Mouse (Mus musculus) kidney, embryonic 15.5 days (tissue): ENCODE results near the gene Ntpcr. TPM values are rescaled to one million over a fixed set of nuclear protein-coding genes. Genes with fewer than 3 reads are reported as not detected.

ENCODE experiments used
- ATAC-seq: fragments of 200-750 bp; cut with Nextera tagmentation; replicated peaks from 2 replicates; pipeline ENCODE4 v1.8.0; 2017; ENCODE audit warnings: moderate TSS enrichment; ENCODE audit not compliant: low FRiP score
- H3K27ac ChIP-seq: fragments of 300-500 bp; sonication (generic); 2 replicates; pipeline ENCODE4 v1.5.1; 2015; ENCODE audit warnings: mild to moderate bottlenecking, inconsistent platforms
- H3K27me3 ChIP-seq: fragments of 300-500 bp; sonication (generic); 2 replicates; pipeline ENCODE4 v1.6.1; 2015; ENCODE audit warnings: inconsistent platforms
- H3K36me3 ChIP-seq: fragments of 300-500 bp; sonication (generic); 2 replicates; pipeline ENCODE4 v1.6.1; 2015; ENCODE audit warnings: inconsistent platforms
- H3K4me1 ChIP-seq: fragments of 300-500 bp; sonication (generic); 2 replicates; pipeline ENCODE4 v1.6.1; 2015; ENCODE audit warnings: inconsistent platforms
- H3K4me2 ChIP-seq: fragments of 300-500 bp; sonication (generic); 2 replicates; pipeline ENCODE4 v1.6.1; 2015; ENCODE audit warnings: moderate library complexity, mild to moderate bottlenecking, inconsistent platforms
- H3K4me3 ChIP-seq: fragments of 300-500 bp; sonication (generic); replicated peaks from 2 replicates; pipeline ENCODE4 v1.5.1; 2015; ENCODE audit warnings: mild to moderate bottlenecking, inconsistent platforms
- H3K9ac ChIP-seq: fragments of 300-500 bp; sonication (generic); 2 replicates; pipeline ENCODE4 v1.6.1; 2015; ENCODE audit warnings: mild to moderate bottlenecking, inconsistent platforms
- H3K9me3 ChIP-seq: fragments of 300-500 bp; sonication (generic); replicated peaks from 2 replicates; pipeline ENCODE4 v1.6.1; 2016; ENCODE audit warnings: inconsistent platforms
- WGBS: fragments of 180-500 bp; shearing (Covaris S2); methylation state at CpG from one replicate; pipeline ENCODE4 v1.1.7; 2015; ENCODE audit warnings: mixed read lengths; 5-methylcytosine and 5-hydroxymethylcytosine counted together
- polyA plus RNA-seq: library from polyadenylated mRNA; unstranded; fragments of >200 nt; fragmentation: Nextera tagmentation; extraction: Ambion mirVana; gene quantifications from 2 replicates; pipeline ENCODE4 v1.2.1, GENCODE M21; 2015

Ntpcr gene
- polyA plus RNA-seq, 1 experiment from 2014 or later: 28.7 TPM

- Histone ChIP-seq H3K9me3 (no peaks in the 10 kb centered on the region), H3K4me2 (no peak overlapping the region), H3K36me3 (no peaks in the 10 kb centered on the region), H3K27ac (no peak overlapping the region), H3K9ac (no peak overlapping the region), H3K4me1 (peaks cover 13% of the 10 kb centered on the region), H3K4me3 (no peak overlapping the region), H3K27me3 (no peaks in the 10 kb centered on the region)
- 0 out of 2 replicates have a peak, but pooled peaks have one; percentile 36 for ATAC-seq
- 44% methylated on average over 15 of the region's 15 CpGs for WGBS
These were observed 26.8 kb upstream of the Ntpcr start for GRCm38 (mm10) chr8:125702868-125703473.

- H3K36me3 ChIP-seq: no peaks in the 10 kb centered on the region
These were observed 25.3 kb upstream of the Ntpcr start for GRCm38 (mm10) chr8:125704434-125704833.

GRCm38 (mm10) chr8:125705816-125706215 is 23.9 kb upstream of the Ntpcr start:
- 94% methylated on average over 7 of the region's 7 CpGs for WGBS
- no peak for ATAC-seq
- H3K27me3 ChIP-seq: no peaks in the 10 kb centered on the region

More at GRCm38 (mm10) chr8:125704434-125704833, 25.3 kb upstream of the Ntpcr start:
- no peak for ATAC-seq
- no peak overlapping the region for H3K4me3 ChIP-seq
- WGBS: 91% methylated on average over 6 of the region's 6 CpGs
- no peak overlapping the region for H3K9ac ChIP-seq
- H3K27me3 ChIP-seq: no peaks in the 10 kb centered on the region
- no peaks in the 10 kb centered on the region for H3K9me3 ChIP-seq
- no peak overlapping the region for H3K27ac ChIP-seq
- peaks cover 13% of the 10 kb centered on the region for H3K4me1 ChIP-seq
- H3K4me2 ChIP-seq: no peak overlapping the region

GRCm38 (mm10) chr8:125709171-125709570 is 20.6 kb upstream of the Ntpcr start:
- 79% methylated on average over 5 of the region's 5 CpGs for WGBS
- ATAC-seq: no peak

More at GRCm38 (mm10) chr8:125705816-125706215, 23.9 kb upstream of the Ntpcr start:
- no peak overlapping the region for H3K9ac ChIP-seq
- H3K9me3 ChIP-seq: no peaks in the 10 kb centered on the region
- no peak overlapping the region for H3K27ac ChIP-seq
- H3K4me3 ChIP-seq: no peak overlapping the region
- H3K4me2 ChIP-seq: no peak overlapping the region
- H3K4me1 ChIP-seq: peaks cover 13% of the 10 kb centered on the region
- no peaks in the 10 kb centered on the region for H3K36me3 ChIP-seq

DNA sequence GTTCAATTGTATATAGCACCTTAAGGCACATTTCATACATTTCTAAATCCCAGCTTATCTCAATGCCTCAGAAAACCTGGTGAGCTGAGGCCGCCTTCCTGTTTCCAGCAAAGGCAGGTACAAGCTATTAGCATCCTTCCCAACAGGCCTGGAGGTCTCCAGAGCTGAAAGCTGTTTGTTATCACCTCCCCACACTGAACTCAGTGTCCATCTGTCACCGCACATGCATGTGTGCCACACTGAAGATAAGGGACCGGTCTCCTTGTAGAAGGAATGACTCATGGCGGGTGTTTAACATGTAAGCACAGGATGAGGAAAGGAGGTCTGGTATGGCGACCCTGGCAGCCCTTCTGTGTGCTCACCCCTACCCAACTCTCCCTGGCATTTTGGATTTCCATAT is 18.2 kb upstream of the Ntpcr start:
- H3K4me2 ChIP-seq: no peak overlapping the region
- no peak overlapping the region for H3K27ac ChIP-seq
- no peaks in the 10 kb centered on the region for H3K36me3 ChIP-seq
- no peak overlapping the region for H3K9ac ChIP-seq
- 90% methylated on average over 5 of the region's 5 CpGs for whole genome bisulfite sequencing
- H3K4me1 ChIP-seq: peaks cover 6% of the 10 kb centered on the region; the same call in 1 of the 2 replicates
- no peaks in the 10 kb centered on the region for H3K9me3 ChIP-seq
- no peaks in the 10 kb centered on the region for H3K27me3 ChIP-seq
- no peak overlapping the region for H3K4me3 ChIP-seq
- ATAC-seq: no peak

More at GRCm38 (mm10) chr8:125709171-125709570, 20.6 kb upstream of the Ntpcr start:
- Histone ChIP-seq H3K4me2 (no peak overlapping the region), H3K27ac (no peak overlapping the region), H3K9ac (no peak overlapping the region), H3K4me1 (no peaks in the 10 kb centered on the region), H3K27me3 (no peaks in the 10 kb centered on the region), H3K36me3 (no peaks in the 10 kb centered on the region), H3K9me3 (no peaks in the 10 kb centered on the region), H3K4me3 (no peak overlapping the region)

GRCm38 (mm10) chr8:125716211-125716610 is 13.6 kb upstream of the Ntpcr start:
- peaks cover 23% of the 10 kb centered on the region for H3K4me1 ChIP-seq
- no peaks in the 10 kb centered on the region for H3K9me3 ChIP-seq
- H3K4me2 ChIP-seq: no peak overlapping the region
- no peaks in the 10 kb centered on the region for H3K27me3 ChIP-seq
- no peaks in the 10 kb centered on the region for H3K36me3 ChIP-seq
- WGBS: 37% methylated on average over 4 of the region's 4 CpGs
- ATAC-seq: no peak
- H3K4me3 ChIP-seq: no peak overlapping the region
- no peak overlapping the region for H3K9ac ChIP-seq
- H3K27ac ChIP-seq: 0 out of 2 replicates have a peak overlapping the region, but pooled peaks have one; percentile 5

DNA sequence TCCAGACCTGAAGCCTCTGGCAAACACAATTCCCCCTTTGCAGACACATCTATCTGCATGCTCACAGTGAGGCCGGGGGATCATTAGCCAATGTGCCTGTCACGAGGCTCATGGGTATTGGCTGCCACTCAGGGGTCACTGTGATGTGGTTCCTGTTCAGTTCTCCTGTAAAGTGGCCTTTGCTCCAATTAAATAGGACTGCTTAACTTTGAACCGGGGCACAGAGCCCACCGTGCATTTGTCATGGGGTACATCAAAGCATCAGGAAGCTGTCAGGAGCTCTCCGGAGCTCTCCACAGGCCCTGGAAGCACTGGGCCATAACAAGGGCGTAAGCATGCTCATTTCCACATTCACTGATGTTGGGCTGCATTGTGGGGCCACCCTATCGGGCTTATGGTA is 13.2 kb upstream of the Ntpcr start:
- Histone ChIP-seq H3K4me3 (no peak overlapping the region), H3K4me2 (no peak overlapping the region), H3K27me3 (no peaks in the 10 kb centered on the region), H3K4me1 (peaks cover 23% of the 10 kb centered on the region), H3K9me3 (no peaks in the 10 kb centered on the region), H3K9ac (no peak overlapping the region), H3K27ac (0 out of 2 replicates have a peak overlapping the region, but pooled peaks have one; percentile 5), H3K36me3 (no peaks in the 10 kb centered on the region)
- 14% methylated on average over 7 of the region's 7 CpGs for WGBS
- no peak for ATAC-seq

GRCm38 (mm10) chr8:125718914-125719313 is 10.8 kb upstream of the Ntpcr start:
- Histone ChIP-seq H3K27me3 (no peaks in the 10 kb centered on the region), H3K27ac (no peak overlapping the region), H3K9ac (no peak overlapping the region), H3K4me1 (peaks cover 37% of the 10 kb centered on the region), H3K36me3 (no peaks in the 10 kb centered on the region), H3K4me3 (no peak overlapping the region), H3K9me3 (no peaks in the 10 kb centered on the region), H3K4me2 (no peak overlapping the region)
- no peak for ATAC-seq
- 74% methylated on average over 4 of the region's 4 CpGs for WGBS

DNA sequence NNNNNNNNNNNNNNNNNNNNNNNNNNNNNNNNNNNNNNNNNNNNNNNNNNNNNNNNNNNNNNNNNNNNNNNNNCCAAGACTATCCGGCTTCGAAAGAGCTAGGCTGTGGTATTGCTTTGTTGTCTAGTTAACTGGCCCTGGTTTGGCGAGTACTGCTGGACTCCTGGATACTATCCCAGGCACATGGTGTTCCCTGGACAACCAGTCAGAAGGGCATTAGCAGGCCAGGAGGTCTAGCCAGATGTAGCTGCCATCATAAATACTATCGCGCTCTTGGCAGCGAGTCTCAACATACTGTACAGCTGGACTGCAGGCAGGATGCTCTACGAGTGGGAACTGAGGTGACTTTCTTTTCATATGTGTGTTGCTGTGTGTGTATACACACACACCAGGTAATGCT is 7.1 kb upstream of the Ntpcr start:
- 61% methylated on average over 7 of the region's 7 CpGs for WGBS
- H3K4me2 ChIP-seq: no peak overlapping the region
- ATAC-seq: no peak

DNA sequence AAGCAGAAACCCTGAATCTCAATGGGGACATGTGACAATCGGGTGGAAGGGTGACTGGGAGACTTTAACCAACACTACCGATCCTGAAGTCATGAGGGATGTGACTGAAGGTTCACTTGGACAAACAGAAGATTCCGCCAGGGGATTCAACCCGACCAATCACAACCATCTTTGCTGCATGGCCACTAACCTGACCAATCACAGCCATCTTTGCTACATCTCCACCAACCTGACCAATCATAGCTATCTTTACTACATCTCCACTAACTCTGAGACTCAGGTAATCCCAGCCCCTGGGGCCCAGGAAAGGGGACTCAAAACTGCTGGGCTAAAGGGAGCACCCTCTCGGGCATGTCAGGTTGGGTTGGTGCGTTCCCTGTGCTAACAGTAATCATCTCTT is 6.3 kb upstream of the Ntpcr start:
- Histone ChIP-seq H3K27ac (no peak overlapping the region), H3K4me3 (no peak overlapping the region), H3K36me3 (no peaks in the 10 kb centered on the region), H3K4me1 (peaks cover 26% of the 10 kb centered on the region), H3K9me3 (no peaks in the 10 kb centered on the region), H3K27me3 (no peaks in the 10 kb centered on the region), H3K4me2 (peak overlapping the region; percentile 3; the same call in 1 of the 2 replicates), H3K9ac (no peak overlapping the region)
- ATAC-seq: no peak
- 86% methylated on average over 6 of the region's 6 CpGs for WGBS

More for the DNA sequence above, 7.1 kb upstream of the Ntpcr start:
- no peaks in the 10 kb centered on the region for H3K36me3 ChIP-seq
- no peak overlapping the region for H3K27ac ChIP-seq
- no peaks in the 10 kb centered on the region for H3K27me3 ChIP-seq
- H3K9me3 ChIP-seq: no peaks in the 10 kb centered on the region
- H3K4me1 ChIP-seq: peaks cover 27% of the 10 kb centered on the region
- H3K9ac ChIP-seq: no peak overlapping the region
- H3K4me3 ChIP-seq: no peak overlapping the region

DNA sequence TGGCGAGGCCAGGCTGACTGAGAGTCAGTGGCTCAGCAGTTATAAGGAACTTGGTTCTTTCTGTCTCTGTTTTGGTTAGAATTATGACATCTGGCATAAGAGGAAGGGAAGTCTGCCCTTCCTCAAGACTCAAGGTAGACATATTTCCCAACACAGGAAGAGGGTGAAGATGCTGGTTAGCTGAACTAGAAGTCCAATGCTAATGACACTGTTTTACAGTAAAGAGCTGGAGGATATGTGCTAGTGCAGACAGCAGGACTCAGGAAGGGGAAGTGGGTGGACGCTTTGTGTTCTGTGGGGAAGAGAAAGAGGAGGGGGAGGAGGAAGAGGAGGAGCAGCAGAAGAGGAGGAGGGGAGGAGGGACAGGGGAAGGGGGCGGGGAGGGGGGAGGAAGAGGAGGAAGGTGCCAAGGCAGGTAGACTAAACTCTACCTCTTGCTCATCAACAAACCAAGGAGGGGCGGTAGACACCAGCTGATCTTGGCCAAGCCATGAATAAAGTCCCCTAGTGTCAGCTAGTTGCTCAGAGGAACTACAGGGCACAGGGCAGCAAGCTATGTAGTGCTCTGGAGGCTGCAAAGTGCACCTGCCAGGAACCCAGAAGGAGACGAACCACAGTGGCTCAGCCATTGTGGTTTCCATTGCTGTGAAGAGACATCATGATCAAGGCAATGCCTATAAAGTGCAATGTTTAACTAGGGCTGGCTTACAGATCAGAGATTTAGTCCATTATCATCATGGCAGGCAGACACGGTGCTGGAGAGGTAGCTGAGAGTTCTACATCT is 4.5 kb upstream of the Ntpcr start:
- Histone ChIP-seq H3K4me2 (no peak overlapping the region), H3K9ac (no peak overlapping the region), H3K36me3 (no peaks in the 10 kb centered on the region), H3K27me3 (no peaks in the 10 kb centered on the region), H3K4me3 (no peak overlapping the region), H3K27ac (no peak overlapping the region), H3K4me1 (peaks cover 26% of the 10 kb centered on the region), H3K9me3 (no peaks in the 10 kb centered on the region)
- WGBS: 71% methylated on average over 6 of the region's 6 CpGs
- ATAC-seq: no peak

DNA sequence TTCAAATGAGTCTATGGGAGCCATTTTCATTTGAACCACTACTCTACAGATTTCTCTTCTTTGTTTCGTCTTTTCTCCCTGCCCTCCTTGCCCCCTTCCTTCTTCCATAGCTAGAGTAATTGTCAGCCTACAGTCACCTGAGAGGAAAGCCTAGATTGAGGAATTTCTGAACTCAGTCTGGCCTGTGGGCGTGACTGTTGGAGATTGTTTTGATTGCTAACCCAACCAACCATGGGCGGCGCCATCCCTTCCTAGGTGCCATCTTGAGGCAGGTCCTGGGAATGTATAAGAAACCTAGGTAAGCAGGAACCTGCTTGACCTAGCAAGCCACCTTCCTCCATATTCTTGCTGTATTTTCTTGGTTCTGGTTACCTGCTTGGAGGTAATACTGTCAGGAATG is 3.6 kb upstream of the Ntpcr start:
- Histone ChIP-seq H3K9me3 (no peaks in the 10 kb centered on the region), H3K4me3 (no peak overlapping the region), H3K27ac (0 out of 2 replicates have a peak overlapping the region, but pooled peaks have one; percentile 9), H3K4me1 (peaks cover 28% of the 10 kb centered on the region), H3K9ac (no peak overlapping the region), H3K4me2 (no peak overlapping the region), H3K27me3 (no peaks in the 10 kb centered on the region), H3K36me3 (no peaks in the 10 kb centered on the region)
- 85% methylated on average over 4 of the region's 4 CpGs for WGBS
- ATAC-seq: no peak
